ENCODE assay signal across 8 mouse cellular contexts in genomic region chr16:44745866-44746562, GRCm38 (mm10). TPM values are rescaled to one million over a fixed set of nuclear protein-coding genes. Genes with fewer than 3 reads are reported as not detected.
DNase-seq lines count a peak whose midpoint lies in the region; ATAC-seq and TF ChIP-seq lines count a peak whose summit lies in the region.

Gtpbp8 (minus strand) TSS chr16:44746363.

- TF ChIP-seq EP300 in liver, embryonic 14.5 days (IDR thresholded peaks at IDR 0.05; ENCODE audit: low read depth): 0 out of 2 replicates have a peak, but pooled peaks have one; percentile 22
- TF ChIP-seq EP300 in stomach, postnatal 0 days (optimal IDR thresholded peaks at IDR 0.05): no peak

- peak; percentile 80 for ATAC-seq in CD4-positive, CD25-positive, alpha-beta regulatory T cell, adult 4 months
- ATAC-seq in heart, embryonic 15.5 days (replicated peaks; ENCODE audit: insufficient number of reproducible peaks, insufficient read depth, low FRiP score, low read depth): peak; percentile 91
- peak; percentile 94 for ATAC-seq in liver, embryonic 14.5 days (ENCODE audit: insufficient read depth)
- ATAC-seq in neural tube, embryonic 11.5 days (ENCODE audit: insufficient read depth, low FRiP score, low TSS enrichment): peak; percentile 90
- ATAC-seq in stomach, postnatal 0 days (ENCODE audit: low FRiP score, low TSS enrichment): peak; percentile 98

- no peaks in the 10 kb centered on the region for H3K9me3 ChIP-seq in forebrain, embryonic 10.5 days
- no peaks in the 10 kb centered on the region for H3K9me3 ChIP-seq in heart, embryonic 15.5 days (replicated peaks)
- H3K9me3 ChIP-seq in liver, embryonic 14.5 days (ENCODE audit: control insufficient read depth, low read length): no peaks in the 10 kb centered on the region
- H3K9me3 ChIP-seq in neural tube, embryonic 11.5 days (ENCODE audit: control insufficient read depth, low read length): no peaks in the 10 kb centered on the region
- no peaks in the 10 kb centered on the region for H3K9me3 ChIP-seq in stomach, postnatal 0 days (ENCODE audit: control insufficient read depth, low read length)

- TF ChIP-seq CTCF in liver, embryonic 14.5 days (IDR thresholded peaks at IDR 0.05; ENCODE audit: low read depth): no peak
- TF ChIP-seq CTCF in stomach, postnatal 0 days (IDR thresholded peaks at IDR 0.05; ENCODE audit: low read depth): no peak

- peak; percentile 68 for DNase-seq in c-Kit-negative CD71-positive TER-119-positive erythroid progenitor cells, embryonic 14.5 days (ENCODE audit: low read depth, low spot score)
- DNase-seq in forebrain, embryonic 10.5 days (ENCODE audit: extremely low spot score, low spot score): peak; percentile 84
- DNase-seq in kidney, postnatal 25 days: peak; percentile 90 to 92
- peak; percentile 66 to 77 (median 69) for DNase-seq in liver, embryonic 14.5 days (ENCODE audit: low read depth in 3 of 3, low spot score in 3 of 3)
- peak; percentile 84 for DNase-seq in neural tube, embryonic 11.5 days (ENCODE audit: low spot score)
- DNase-seq in stomach, postnatal 0 days (ENCODE audit: low spot score): peak; percentile 89

- peaks cover 17% of the 10 kb centered on the region for H3K36me3 ChIP-seq in forebrain, embryonic 10.5 days (replicated peaks)
- peaks cover 5% of the 10 kb centered on the region; the same call in 1 of the 2 replicates for H3K36me3 ChIP-seq in heart, embryonic 15.5 days
- peaks cover 8% of the 10 kb centered on the region; the same call in 1 of the 2 replicates for H3K36me3 ChIP-seq in liver, embryonic 14.5 days (replicated peaks; ENCODE audit: control insufficient read depth, insufficient read depth, low read depth)
- H3K36me3 ChIP-seq in neural tube, embryonic 11.5 days (ENCODE audit: control insufficient read depth, insufficient read depth, low read length): no peaks in the 10 kb centered on the region
- H3K36me3 ChIP-seq in stomach, postnatal 0 days (ENCODE audit: control insufficient read depth, insufficient read depth, low read length): no peaks in the 10 kb centered on the region

- H3K9ac ChIP-seq in heart, embryonic 15.5 days: peak within 1 kb of the TSS; percentile 86
- peak within 1 kb of the TSS; percentile 71 for H3K9ac ChIP-seq in liver, embryonic 14.5 days (replicated peaks)
- peak within 1 kb of the TSS; percentile 96 for H3K9ac ChIP-seq in neural tube, embryonic 11.5 days (ENCODE audit: low read length)
- peak within 1 kb of the TSS; percentile 82 for H3K9ac ChIP-seq in stomach, postnatal 0 days (ENCODE audit: low read length)

- H3K27ac ChIP-seq in forebrain, embryonic 10.5 days: peak within 1 kb of the TSS; percentile 97
- peak within 1 kb of the TSS; percentile 96 for H3K27ac ChIP-seq in heart, embryonic 15.5 days
- peak within 1 kb of the TSS; percentile 67 for H3K27ac ChIP-seq in liver, embryonic 14.5 days
- H3K27ac ChIP-seq in neural tube, embryonic 11.5 days (ENCODE audit: low read depth, low read length): peak within 1 kb of the TSS; percentile 92
- H3K27ac ChIP-seq in stomach, postnatal 0 days (replicated peaks): peak within 1 kb of the TSS; percentile 98

- under 1% methylated on average over 47 of the region's 47 CpGs for WGBS in forebrain, embryonic 10.5 days
- WGBS in heart, embryonic 15.5 days: under 1% methylated on average over 47 of the region's 47 CpGs
- under 1% methylated on average over 47 of the region's 47 CpGs for WGBS in liver, embryonic 14.5 days (ENCODE audit: insufficient replicate concordance)
- WGBS in neural tube, embryonic 11.5 days: under 1% methylated on average over 46 of the region's 47 CpGs
- WGBS in stomach, postnatal 0 days: under 1% methylated on average over 47 of the region's 47 CpGs

- peak within 1 kb of the TSS; percentile 84 for H3K4me2 ChIP-seq in heart, embryonic 15.5 days
- H3K4me2 ChIP-seq in liver, embryonic 14.5 days (ENCODE audit: low read depth): peak within 1 kb of the TSS; percentile 91
- H3K4me2 ChIP-seq in neural tube, embryonic 11.5 days (ENCODE audit: low read depth): peak within 1 kb of the TSS; percentile 53
- peak within 1 kb of the TSS; percentile 68 for H3K4me2 ChIP-seq in stomach, postnatal 0 days (replicated peaks; ENCODE audit: low read depth)

- H3K4me3 ChIP-seq in forebrain, embryonic 10.5 days: peak within 1 kb of the TSS; percentile 84
- H3K4me3 ChIP-seq in heart, embryonic 15.5 days: peak within 1 kb of the TSS; percentile 84
- peak within 1 kb of the TSS; percentile 78 to 91 for H3K4me3 ChIP-seq in liver, embryonic 14.5 days (ENCODE audit: insufficient read depth in 1 of 2, low read depth in 2 of 2, low read length in 2 of 2)
- peak within 1 kb of the TSS; percentile 90 for H3K4me3 ChIP-seq in neural tube, embryonic 11.5 days (ENCODE audit: low read depth, low read length)
- H3K4me3 ChIP-seq in stomach, postnatal 0 days (ENCODE audit: low read depth, low read length): peak within 1 kb of the TSS; percentile 73

- H3K4me1 ChIP-seq in forebrain, embryonic 10.5 days: peaks cover 20% of the 10 kb centered on the region
- peaks cover 14% of the 10 kb centered on the region for H3K4me1 ChIP-seq in heart, embryonic 15.5 days (replicated peaks)
- H3K4me1 ChIP-seq in liver, embryonic 14.5 days (replicated peaks; ENCODE audit: control insufficient read depth in 2 of 2, insufficient read depth in 2 of 2, low read length in 1 of 2): peaks cover 8 to 12% of the 10 kb centered on the region in 2 experiments
- H3K4me1 ChIP-seq in neural tube, embryonic 11.5 days (ENCODE audit: control insufficient read depth, insufficient read depth, low read length): 0 out of 2 replicates have a peak, but pooled peaks cover 5% of the 10 kb centered on the region
- H3K4me1 ChIP-seq in stomach, postnatal 0 days (replicated peaks; ENCODE audit: control insufficient read depth, insufficient read depth): peaks cover 3% of the 10 kb centered on the region; the same call in 1 of the 2 replicates

- H3K27me3 ChIP-seq in forebrain, embryonic 10.5 days (ENCODE audit: poor library complexity, severe bottlenecking): no peaks in the 10 kb centered on the region
- no peaks in the 10 kb centered on the region for H3K27me3 ChIP-seq in heart, embryonic 15.5 days
- H3K27me3 ChIP-seq in liver, embryonic 14.5 days (ENCODE audit: control insufficient read depth, insufficient read depth, low read length): no peaks in the 10 kb centered on the region
- H3K27me3 ChIP-seq in neural tube, embryonic 11.5 days (ENCODE audit: control insufficient read depth, insufficient read depth, low read length): no peaks in the 10 kb centered on the region
- no peaks in the 10 kb centered on the region for H3K27me3 ChIP-seq in stomach, postnatal 0 days (ENCODE audit: control insufficient read depth, insufficient read depth, low read length)

RNA-seq across cellular contexts. Expression of gene Gtpbp8, which starts in this region (rescaled TPM):
- 10 to 100 TPM; 36.4 to 41.7 TPM for polyA plus RNA-seq in CD4-positive, CD25-positive, alpha-beta regulatory T cell, adult 4 months (2017; shearing (Covaris generic))
- 31.9 and 32.4 TPM in 2 replicates for polyA plus RNA-seq in forebrain, embryonic 10.5 days (2016; fragmentation: Nextera tagmentation; extraction: Ambion mirVana)
- polyA plus RNA-seq in heart, embryonic 15.5 days (2015; fragmentation: Nextera tagmentation; extraction: Ambion mirVana): 19.1 and 21.3 TPM in 2 replicates
- polyA plus RNA-seq in liver, embryonic 14.5 days (2012; rRNA removed): 2.6 and 4.1 TPM in 2 replicates
- 16.3 and 20.2 TPM in 2 replicates for polyA plus RNA-seq in liver, embryonic 14.5 days (2014; fragmentation: Nextera tagmentation; extraction: Ambion mirVana)
- 31.9 and 33.2 TPM in 2 replicates for polyA plus RNA-seq in neural tube, embryonic 11.5 days (2014; fragmentation: Nextera tagmentation; extraction: Ambion mirVana)
- polyA plus RNA-seq in stomach, postnatal 0 days (2015; fragmentation: Nextera tagmentation; extraction: Ambion mirVana): 17.6 and 19.8 TPM in 2 replicates

Comparison
In these comparisons a context has a peak if more than half of its experiments do, and no peak if none do; other contexts are left out.
1. Peak in every context shown above with its lines: DNase-seq, ATAC-seq, H3K4me3 ChIP-seq and H3K27ac ChIP-seq.